Mouse (Mus musculus) lung, embryonic 16.5 days (tissue): ENCODE data around the gene Med9. TPM values are rescaled to one million over a fixed set of nuclear protein-coding genes. Genes with fewer than 3 reads are reported as not detected.

Experiments used
- ATAC-seq: fragments of 200-750 bp; cut with Nextera tagmentation; 2 replicates; pipeline ENCODE4 v1.8.0; 2017; ENCODE audit warnings: low read depth, mild to moderate bottlenecking, moderate library complexity
- H3K27ac ChIP-seq: fragments of 300-500 bp; sonication (generic); 2 replicates; pipeline ENCODE4 v1.5.1; 2014; ENCODE audit warnings: mild to moderate bottlenecking, control low read depth, low read length
- H3K27me3 ChIP-seq: fragments of 300-500 bp; sonication (generic); 2 replicates; pipeline ENCODE4 v1.6.1; 2014; ENCODE audit warnings: low read depth, low read length, mixed read lengths; ENCODE audit not compliant: control insufficient read depth, insufficient read depth
- H3K36me3 ChIP-seq: fragments of 300-500 bp; sonication (generic); 2 replicates; pipeline ENCODE4 v1.6.1; 2014; ENCODE audit warnings: low read length; ENCODE audit not compliant: control insufficient read depth, insufficient read depth
- H3K4me1 ChIP-seq: fragments of 300-500 bp; sonication (generic); replicated peaks from 2 replicates; pipeline ENCODE4 v1.6.1; 2014; ENCODE audit warnings: low read length, mixed read lengths; ENCODE audit not compliant: control insufficient read depth, insufficient read depth
- H3K4me2 ChIP-seq: fragments of 300-500 bp; sonication (generic); 2 replicates; pipeline ENCODE4 v1.6.1; 2014; ENCODE audit warnings: low read depth, low read length, control low read depth
- H3K4me3 ChIP-seq: fragments of 300-500 bp; sonication (generic); 2 replicates; pipeline ENCODE4 v1.5.1; 2014; ENCODE audit warnings: mild to moderate bottlenecking, low read length, control low read depth
- H3K9ac ChIP-seq: fragments of 300-500 bp; sonication (generic); 2 replicates; pipeline ENCODE4 v1.6.1; 2014; ENCODE audit warnings: low read length, control low read depth
- H3K9me3 ChIP-seq: fragments of 300-500 bp; sonication (generic); 2 replicates; pipeline ENCODE4 v1.6.1; 2016; ENCODE audit warnings: low read length; ENCODE audit not compliant: control insufficient read depth
- WGBS: fragments of 180-500 bp; shearing (Covaris S2); extraction: QIAGEN DNeasy Blood & Tissue Kit; methylation state at CpG from one replicate; pipeline ENCODE4 v1.1.7; 2014; 5-methylcytosine and 5-hydroxymethylcytosine counted together
- polyA plus RNA-seq: library from polyadenylated mRNA; unstranded; fragments of >200 nt; fragmentation: Nextera tagmentation; extraction: Ambion mirVana; gene quantifications from 2 replicates; pipeline ENCODE4 v1.2.1, GENCODE M21; 2015

Med9 gene
- 45.6 and 49.6 TPM in 2 replicates for polyA plus RNA-seq

- Histone ChIP-seq H3K4me1 (peaks cover 21% of the 10 kb centered on the region), H3K36me3 (no peaks in the 10 kb centered on the region), H3K9ac (peak within 1 kb of the TSS; percentile 98), H3K4me3 (peak within 1 kb of the TSS; percentile 89), H3K27me3 (no peaks in the 10 kb centered on the region), H3K4me2 (peak within 1 kb of the TSS; percentile 66), H3K27ac (peak within 1 kb of the TSS; percentile 70), H3K9me3 (no peaks in the 10 kb centered on the region)
- WGBS: 1% methylated on average over 43 of the region's 43 CpGs
- peak; percentile 98 for ATAC-seq
Observed at GRCm38 (mm10) chr11:59947752-59948400, at the start of gene Med9. Gene Med9, plus strand, starts transcription at chr11:59948206.

- Histone ChIP-seq H3K4me1 (peaks cover 22% of the 10 kb centered on the region), H3K4me3 (no peak overlapping the region), H3K9me3 (no peaks in the 10 kb centered on the region), H3K27me3 (no peaks in the 10 kb centered on the region), H3K27ac (peak overlapping the region; percentile 50), H3K4me2 (no peak overlapping the region), H3K9ac (no peak overlapping the region), H3K36me3 (no peaks in the 10 kb centered on the region)
- WGBS: 47% methylated on average over 13 of the region's 13 CpGs
- peak; percentile 43; the same call in 1 of the 2 replicates for ATAC-seq
Observed at GRCm38 (mm10) chr11:59899711-59900685, 48.0 kb upstream of the Med9 start.

- 83% methylated on average over 1 of the region's 1 CpGs for WGBS
- Histone ChIP-seq H3K4me1 (peaks cover 22% of the 10 kb centered on the region), H3K36me3 (no peaks in the 10 kb centered on the region), H3K4me3 (no peak overlapping the region), H3K27ac (peak overlapping the region; percentile 43; the same call in 1 of the 2 replicates), H3K9ac (no peak overlapping the region), H3K27me3 (no peaks in the 10 kb centered on the region), H3K9me3 (no peaks in the 10 kb centered on the region), H3K4me2 (no peak overlapping the region)
- no peak for ATAC-seq
Observed at GRCm38 (mm10) chr11:59900995-59901394, 47.0 kb upstream of the Med9 start.

GRCm38 (mm10) chr11:59902045-59902726, 45.8 kb upstream of the Med9 start:
- no peaks in the 10 kb centered on the region for H3K27me3 ChIP-seq
- 32% methylated on average over 8 of the region's 8 CpGs for WGBS
- peak; percentile 67 for ATAC-seq
- no peaks in the 10 kb centered on the region for H3K9me3 ChIP-seq
- no peaks in the 10 kb centered on the region for H3K36me3 ChIP-seq
- H3K27ac ChIP-seq: peak overlapping the region; percentile 83
- H3K9ac ChIP-seq: peak overlapping the region; percentile 40
- H3K4me3 ChIP-seq: no peak overlapping the region
- H3K4me1 ChIP-seq: peaks cover 22% of the 10 kb centered on the region
- H3K4me2 ChIP-seq: no peak overlapping the region

GRCm38 (mm10) chr11:59906521-59907123, 41.4 kb upstream of the Med9 start:
- no peak overlapping the region for H3K27ac ChIP-seq
- no peak overlapping the region for H3K4me3 ChIP-seq
- H3K9ac ChIP-seq: no peak overlapping the region
- H3K36me3 ChIP-seq: no peaks in the 10 kb centered on the region
- H3K4me1 ChIP-seq: peaks cover 18% of the 10 kb centered on the region
- ATAC-seq: no peak
- 88% methylated on average over 6 of the region's 6 CpGs for WGBS
- H3K9me3 ChIP-seq: no peaks in the 10 kb centered on the region
- H3K27me3 ChIP-seq: no peaks in the 10 kb centered on the region
- H3K4me2 ChIP-seq: no peak overlapping the region

- Histone ChIP-seq H3K4me3 (no peak overlapping the region), H3K4me2 (peak overlapping the region; percentile 8; the same call in 1 of the 2 replicates), H3K27ac (no peak overlapping the region), H3K27me3 (no peaks in the 10 kb centered on the region), H3K9me3 (no peaks in the 10 kb centered on the region), H3K36me3 (no peaks in the 10 kb centered on the region), H3K4me1 (peaks cover 5% of the 10 kb centered on the region; the same call in 1 of the 2 replicates), H3K9ac (no peak overlapping the region)
- WGBS: 13% methylated on average over 3 of the region's 3 CpGs
- peak; percentile 66 for ATAC-seq
Observed at GRCm38 (mm10) chr11:59908446-59908845, 39.6 kb upstream of the Med9 start.

- ATAC-seq: no peak
- Histone ChIP-seq H3K36me3 (no peaks in the 10 kb centered on the region), H3K4me1 (peaks cover 5% of the 10 kb centered on the region; the same call in 1 of the 2 replicates), H3K27me3 (no peaks in the 10 kb centered on the region), H3K4me3 (no peak overlapping the region), H3K4me2 (no peak overlapping the region), H3K9ac (no peak overlapping the region), H3K27ac (no peak overlapping the region), H3K9me3 (no peaks in the 10 kb centered on the region)
Observed at GRCm38 (mm10) chr11:59910586-59910985, 37.4 kb upstream of the Med9 start.

GRCm38 (mm10) chr11:59911523-59911922, 36.5 kb upstream of the Med9 start:
- Histone ChIP-seq H3K4me3 (no peak overlapping the region), H3K4me2 (no peak overlapping the region), H3K9ac (no peak overlapping the region), H3K9me3 (no peaks in the 10 kb centered on the region), H3K27me3 (no peaks in the 10 kb centered on the region), H3K27ac (no peak overlapping the region), H3K4me1 (peaks cover 5% of the 10 kb centered on the region; the same call in 1 of the 2 replicates), H3K36me3 (no peaks in the 10 kb centered on the region)
- WGBS: 67% methylated on average over 1 of the region's 1 CpGs
- no peak for ATAC-seq
